Mouse (Mus musculus): Measurements from ENCODE around the gene Dtx3.

- TF ChIP-seq CTCF (IDR thresholded peaks at IDR 0.05; ENCODE audit: low read depth, low read length), result no peak
- no peak for TF ChIP-seq POLR2A (IDR thresholded peaks at IDR 0.05; ENCODE audit: insufficient read depth, low read length)
- TF ChIP-seq EP300 (IDR thresholded peaks at IDR 0.05; ENCODE audit: insufficient read depth, low read depth, low read length), result no peak
Measured at GRCm38 (mm10) chr10:127228897-127229296, 33.4 kb upstream of the Dtx3 start.
